Mouse (Mus musculus) liver, embryonic 14.5 days (tissue): ENCODE measurements around the gene Il5. TPM values are rescaled to one million over a fixed set of nuclear protein-coding genes. Genes with fewer than 3 reads are reported as not detected.

Experiments used
- ATAC-seq: fragments of 200-750 bp; cut with Nextera tagmentation; 2 replicates; pipeline ENCODE4 v1.8.0; 2017; ENCODE audit warnings: moderate number of reproducible peaks, mild to moderate bottlenecking, moderate library complexity; ENCODE audit not compliant: insufficient read depth
- DNase-seq, 3 experiments: peaks; one replicate each; pipeline ENCODE4 v3.0.0-alpha.2; 2012 to 2013; ENCODE audit warnings: low read depth in 3 of 3, low spot score in 3 of 3
- H3K27ac ChIP-seq: fragments of 300-500 bp; sonication (generic); 2 replicates; pipeline ENCODE4 v1.5.1; 2014; ENCODE audit warnings: moderate library complexity, mild to moderate bottlenecking, control low read depth, inconsistent platforms
- H3K27me3 ChIP-seq: fragments of 300-500 bp; sonication (generic); 2 replicates; pipeline ENCODE4 v1.6.1; 2014; ENCODE audit warnings: mild to moderate bottlenecking, low read length, moderate library complexity; ENCODE audit not compliant: control insufficient read depth, insufficient read depth
- H3K36me3 ChIP-seq: fragments of 300-500 bp; sonication (generic); replicated peaks from 2 replicates; pipeline ENCODE4 v1.6.1; 2014; ENCODE audit warnings: low read depth; ENCODE audit not compliant: control insufficient read depth, insufficient read depth
- H3K4me1 ChIP-seq, 2 experiments: fragments of 200-500 bp in 1 of 2; fragments of 300-500 bp in 1 of 2; sonication (generic) in 1 of 2; replicated peaks; 2 replicates each; pipeline ENCODE4 v1.6.1; 2012 to 2014; ENCODE audit warnings: antibody characterized with exemption in 1 of 2, inconsistent platforms in 1 of 2, low read length in 1 of 2; ENCODE audit not compliant: control insufficient read depth in 2 of 2, insufficient read depth in 2 of 2
- H3K4me2 ChIP-seq: fragments of 300-500 bp; sonication (generic); 2 replicates; pipeline ENCODE4 v1.6.1; 2014; ENCODE audit warnings: low read depth, mild to moderate bottlenecking, control low read depth, moderate library complexity
- H3K4me3 ChIP-seq, 2 experiments: fragments of 200-500 bp in 1 of 2; fragments of 300-500 bp in 1 of 2; sonication (generic) in 1 of 2; 2 replicates each; pipeline ENCODE4 v1.5.1; 2012 to 2014; ENCODE audit warnings: low read depth in 2 of 2, low read length in 2 of 2, mild to moderate bottlenecking in 2 of 2, control low read depth in 1 of 2, inconsistent platforms in 1 of 2, moderate library complexity in 1 of 2; ENCODE audit not compliant: insufficient read depth in 1 of 2
- H3K9ac ChIP-seq: fragments of 300-500 bp; sonication (generic); replicated peaks from 2 replicates; pipeline ENCODE4 v1.6.1; 2014; ENCODE audit warnings: mild to moderate bottlenecking, control low read depth, moderate library complexity
- H3K9me3 ChIP-seq: fragments of 300-500 bp; sonication (generic); 2 replicates; pipeline ENCODE4 v1.6.1; 2016; ENCODE audit warnings: low read length, mixed read lengths; ENCODE audit not compliant: control insufficient read depth
- CTCF ChIP-seq: IDR thresholded peaks from 2 replicates; pipeline ENCODE4 v1.5.1; 2016; ENCODE audit warnings: antibody characterized with exemption, low read depth, control low read depth
- EP300 ChIP-seq: IDR thresholded peaks from 2 replicates; pipeline ENCODE4 v1.6.1; 2016; ENCODE audit warnings: antibody characterized with exemption, low read depth
- WGBS: fragments of 180-500 bp; shearing (Covaris S2); extraction: QIAGEN DNeasy Blood & Tissue Kit; methylation state at CpG from one replicate; pipeline ENCODE4 v1.1.7; 2014; ENCODE audit not compliant: insufficient replicate concordance; 5-methylcytosine and 5-hydroxymethylcytosine counted together
- polyA plus RNA-seq, 2 experiments: library from polyadenylated mRNA; depleted of rRNA in 1 of 2; stranded (reverse) in 1 of 2; unstranded in 1 of 2; fragments of >200 nt; fragmentation: Nextera tagmentation in 1 of 2; extraction: Ambion mirVana in 1 of 2; gene quantifications; 2 replicates each; pipeline versions ENCODE4 v1.2.1 to v1.2.3; 2012 to 2014

The Il5 gene
- polyA plus RNA-seq, 2 experiments, result not detected

DNA sequence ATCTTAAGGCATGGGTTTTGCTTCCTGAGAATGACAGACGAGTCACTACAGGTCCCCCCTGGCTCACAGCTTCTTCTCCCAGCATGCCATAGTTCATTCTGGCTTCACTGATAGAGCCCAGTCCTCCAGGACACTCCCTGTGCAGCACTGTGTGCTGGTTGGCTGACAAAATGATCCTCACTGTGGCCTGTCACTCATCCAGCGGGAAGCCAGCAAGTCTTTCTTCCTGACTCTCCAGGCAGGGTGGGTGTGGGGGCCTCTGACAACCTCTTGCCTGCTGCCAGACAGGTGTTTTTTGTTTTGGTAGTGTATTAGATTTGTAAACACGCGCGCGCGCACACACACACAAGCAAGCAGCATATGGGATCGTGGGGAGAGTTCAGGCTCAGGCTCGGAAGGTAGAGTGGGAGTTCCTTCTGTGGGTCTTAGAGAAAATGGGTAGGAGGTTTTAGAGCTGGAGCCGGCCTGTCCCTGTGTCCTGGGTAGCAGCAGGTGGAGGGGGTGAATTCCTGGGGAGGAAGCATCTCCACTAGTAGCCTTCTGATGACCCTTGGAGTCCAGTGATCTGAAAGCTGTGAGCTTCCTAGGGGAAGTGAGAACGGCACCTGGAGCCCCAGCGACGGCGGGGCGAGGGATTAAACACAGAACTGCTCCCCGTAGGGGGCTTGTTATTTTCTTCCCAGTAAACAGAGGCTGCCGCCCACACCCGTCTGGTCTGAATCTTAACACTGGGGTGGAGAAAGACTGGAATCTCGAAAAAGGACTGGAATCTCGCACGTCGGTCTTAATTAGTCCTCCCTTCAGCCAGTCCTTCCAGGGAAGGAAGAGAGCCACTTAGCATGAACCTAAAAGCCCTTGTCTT is 39.2 kb downstream of the Il5 start:
- no peaks in the 10 kb centered on the region for H3K36me3 ChIP-seq
- H3K4me1 ChIP-seq, result peaks cover 0 to 18% of the 10 kb centered on the region in 2 experiments; a peak in 3 of 4 replicates
- H3K9ac ChIP-seq, result no peak overlapping the region
- WGBS, result 52% methylated on average over 22 of the region's 22 CpGs
- H3K9me3 ChIP-seq, result no peaks in the 10 kb centered on the region
- H3K27me3 ChIP-seq, result no peaks in the 10 kb centered on the region; the same call in 1 of the 2 replicates
- H3K4me3 ChIP-seq, result no peak overlapping the region
- ATAC-seq, result no peak
- no peak overlapping the region for H3K27ac ChIP-seq
- TF ChIP-seq EP300, result no peak
- no peak for TF ChIP-seq CTCF
- no peak overlapping the region for H3K4me2 ChIP-seq
- no peak for DNase-seq

DNA sequence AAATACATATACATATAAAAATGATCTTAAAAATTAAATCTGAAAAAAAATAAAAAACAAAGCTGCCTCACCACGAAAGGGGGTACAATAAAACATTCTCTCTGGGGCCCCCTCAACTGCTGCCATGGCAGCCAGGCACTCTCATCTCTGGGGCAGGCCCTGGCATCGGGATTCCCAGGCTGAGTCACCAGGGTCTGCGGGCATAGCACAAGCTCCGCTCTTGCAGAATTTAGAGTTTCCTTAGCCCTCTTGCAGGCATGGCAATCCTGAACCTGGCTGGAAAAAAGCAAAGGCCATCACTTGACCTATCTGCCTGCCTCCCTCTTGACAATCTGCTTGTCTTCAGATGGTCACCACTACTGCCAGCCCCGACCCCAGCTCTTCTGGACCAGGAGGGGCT is 40.7 kb downstream of the Il5 start:
- Histone ChIP-seq H3K4me2 (no peak overlapping the region), H3K4me1 (peaks cover 0 to 18% of the 10 kb centered on the region in 2 experiments; a peak in 3 of 4 replicates), H3K27me3 (no peaks in the 10 kb centered on the region; the same call in 1 of the 2 replicates), H3K9me3 (no peaks in the 10 kb centered on the region), H3K27ac (no peak overlapping the region), H3K4me3 (no peak overlapping the region), H3K9ac (no peak overlapping the region), H3K36me3 (no peaks in the 10 kb centered on the region)
- ATAC-seq, result no peak
- no peak for TF ChIP-seq CTCF
- no peak for TF ChIP-seq EP300
- WGBS, result 66% methylated on average over 5 of the region's 5 CpGs
- DNase-seq, result no peak

DNA sequence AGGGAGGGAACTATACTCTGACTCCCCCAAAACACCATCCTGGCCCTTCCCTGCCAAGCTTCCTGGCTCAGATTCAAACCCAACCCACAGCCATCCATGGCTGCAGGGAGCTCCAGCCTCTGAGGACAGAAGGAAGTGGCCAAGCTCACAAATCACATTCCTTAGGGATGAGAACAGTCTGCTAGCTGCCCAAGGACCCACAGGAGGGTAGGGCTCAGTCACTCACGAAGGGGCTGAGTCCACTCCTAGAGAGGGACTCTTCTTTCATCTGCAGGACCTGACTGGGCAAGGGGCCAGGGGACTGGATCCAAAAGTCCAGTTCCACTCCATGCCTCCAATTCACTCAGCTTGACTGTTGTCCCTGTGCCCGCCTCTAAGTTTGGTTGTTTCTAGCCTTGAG is 41.2 kb downstream of the Il5 start:
- Histone ChIP-seq H3K9ac (no peak overlapping the region), H3K4me2 (no peak overlapping the region), H3K36me3 (no peaks in the 10 kb centered on the region), H3K27me3 (no peaks in the 10 kb centered on the region; the same call in 1 of the 2 replicates), H3K4me1 (peaks cover 0 to 18% of the 10 kb centered on the region in 2 experiments; a peak in 3 of 4 replicates), H3K9me3 (no peaks in the 10 kb centered on the region), H3K27ac (no peak overlapping the region), H3K4me3 (no peak overlapping the region)
- no peak for DNase-seq
- ATAC-seq, result no peak
- WGBS, result 42% methylated on average over 2 of the region's 2 CpGs
- no peak for TF ChIP-seq CTCF
- TF ChIP-seq EP300, result no peak

DNA sequence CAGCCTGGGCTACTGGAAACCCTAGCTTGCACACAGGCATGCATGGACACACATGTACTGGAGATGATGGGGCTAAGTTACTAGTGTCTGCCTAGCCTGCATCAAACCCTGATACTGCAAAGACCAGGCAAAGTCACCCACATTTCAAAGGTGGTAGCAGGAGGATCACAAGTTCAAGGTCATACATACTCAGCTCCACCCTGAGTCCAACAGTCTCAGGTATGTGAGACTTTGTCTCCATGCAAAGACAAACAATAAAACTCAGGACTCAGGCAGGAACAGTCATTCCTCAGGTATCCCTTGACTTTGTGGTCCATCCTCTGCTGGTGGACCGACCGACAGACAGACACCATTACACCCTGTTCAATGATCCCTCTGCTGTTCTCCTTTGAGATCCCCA is 41.8 kb downstream of the Il5 start:
- H3K9ac ChIP-seq, result no peak overlapping the region
- H3K27me3 ChIP-seq, result no peaks in the 10 kb centered on the region; the same call in 1 of the 2 replicates
- no peak for TF ChIP-seq EP300
- TF ChIP-seq CTCF, result no peak
- ATAC-seq (no peak), DNase-seq (no peak)
- peak overlapping the region; percentile 40 to 43; a peak in 3 of 4 replicates for H3K4me3 ChIP-seq
- H3K36me3 ChIP-seq, result no peaks in the 10 kb centered on the region
- WGBS, result 39% methylated on average over 2 of the region's 2 CpGs
- no peaks in the 10 kb centered on the region for H3K9me3 ChIP-seq
- H3K4me2 ChIP-seq, result peak overlapping the region; percentile 65
- no peak overlapping the region for H3K27ac ChIP-seq
- peaks cover 0 to 18% of the 10 kb centered on the region in 2 experiments; a peak in 3 of 4 replicates for H3K4me1 ChIP-seq

DNA sequence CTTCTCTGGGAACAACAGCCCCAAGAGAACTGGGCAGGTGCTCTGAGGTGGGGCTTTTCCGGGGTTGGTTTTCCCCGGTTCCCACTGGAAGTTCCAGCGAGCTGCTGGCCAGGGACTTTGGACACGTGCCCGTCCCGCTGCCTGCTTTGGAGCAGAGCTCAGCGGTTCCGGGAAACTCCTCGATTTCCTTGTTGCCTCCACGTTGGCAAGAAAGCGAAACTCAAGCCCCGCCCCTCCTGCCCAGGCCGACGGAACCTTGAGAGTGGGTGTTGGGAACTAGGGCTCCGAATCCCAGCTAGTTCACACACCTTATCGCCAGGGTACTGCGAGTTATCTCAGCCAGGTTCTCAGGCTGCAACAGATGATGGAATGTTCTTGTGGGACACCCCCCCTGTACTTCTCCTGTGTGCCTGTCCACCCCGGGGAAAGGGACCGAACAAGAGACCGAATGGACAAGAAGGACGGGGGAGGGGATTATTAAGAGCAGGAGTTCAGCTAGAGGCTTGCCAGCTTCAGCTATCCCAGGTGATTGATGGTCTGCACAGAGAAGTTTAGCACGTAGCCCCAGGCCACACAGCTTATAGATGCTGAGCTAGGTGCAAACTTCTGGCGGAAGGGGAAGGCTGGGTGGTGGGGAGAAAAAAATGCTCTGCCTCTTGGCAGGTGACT is 42.4 kb downstream of the Il5 start:
- ATAC-seq (peak; percentile 10; the same call in 1 of the 2 replicates), DNase-seq (peak in 1 of 3 experiments; percentile 24)
- Histone ChIP-seq H3K9me3 (no peaks in the 10 kb centered on the region), H3K4me3 (peak overlapping the region; percentile 40 to 43), H3K27ac (no peak overlapping the region), H3K4me2 (peak overlapping the region; percentile 65), H3K27me3 (no peaks in the 10 kb centered on the region; the same call in 1 of the 2 replicates), H3K4me1 (peaks cover 0 to 18% of the 10 kb centered on the region in 2 experiments; a peak in 3 of 4 replicates), H3K36me3 (no peaks in the 10 kb centered on the region), H3K9ac (no peak overlapping the region)
- 1% methylated on average over 23 of the region's 23 CpGs for WGBS
- TF ChIP-seq EP300 (no peak), CTCF (no peak)
